Mouse (Mus musculus) monocyte, adult 2 months (primary cell): ENCODE results near the gene Ssh1.

ENCODE experiments used
- DNase-seq, 2 experiments: peaks; one replicate each; pipeline ENCODE4 v3.0.0; 2022; ENCODE audit warnings: low spot score in 2 of 2, low read depth in 1 of 2

Gene Ssh1

DNA sequence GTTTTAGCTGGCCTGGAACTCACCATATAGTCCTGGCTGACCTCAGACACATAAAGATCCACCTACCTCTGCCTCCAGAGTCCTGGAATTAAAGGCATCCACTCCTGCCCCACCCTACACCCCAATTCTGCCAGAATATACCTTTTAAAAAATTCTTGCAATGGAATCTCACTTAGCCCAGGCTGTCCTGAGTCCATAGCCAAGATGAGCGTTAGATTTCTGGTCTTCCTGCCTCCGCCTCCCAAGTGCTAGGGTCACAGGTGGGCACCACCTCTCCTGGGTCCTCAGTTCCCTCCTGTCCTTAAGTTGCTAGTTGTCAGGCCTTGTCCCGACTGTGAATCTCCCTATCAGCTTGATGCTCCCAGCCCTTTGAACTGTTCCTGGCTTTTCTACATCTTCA, 61.4 kb downstream of the Ssh1 start:
- DNase-seq = no peak

GRCm38 (mm10) chr5:113930648-113931609, 62.8 kb downstream of the Ssh1 start:
- DNase-seq = peak; percentile 51 to 57

GRCm38 (mm10) chr5:113929950-113930647, 63.6 kb downstream of the Ssh1 start:
- DNase-seq = no peak

DNA sequence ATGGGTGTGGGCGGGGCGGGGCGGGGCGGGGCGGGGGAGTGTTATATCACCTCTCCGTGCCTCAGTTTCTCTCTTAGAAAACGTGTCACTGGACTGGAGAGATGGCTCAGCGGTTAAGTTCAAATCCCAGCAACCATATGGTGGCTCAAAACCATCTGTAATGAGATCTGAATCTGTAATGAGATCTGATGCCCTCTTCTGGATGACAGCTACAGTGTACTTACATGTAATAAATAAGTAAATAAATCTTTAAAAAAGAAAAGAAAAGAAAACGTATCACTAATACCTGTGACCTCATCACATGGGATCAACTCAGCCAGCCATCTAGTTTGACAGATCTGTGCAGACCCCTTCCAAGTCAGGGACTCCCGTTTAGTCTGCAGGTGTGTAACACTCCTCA, 64.2 kb downstream of the Ssh1 start:
- no peak for DNase-seq

GRCm38 (mm10) chr5:113924608-113925007, 69.1 kb downstream of the Ssh1 start:
- no peak for DNase-seq

- DNase-seq = no peak
Measured at GRCm38 (mm10) chr5:113921310-113922166, 72.2 kb downstream of the Ssh1 start.

DNA sequence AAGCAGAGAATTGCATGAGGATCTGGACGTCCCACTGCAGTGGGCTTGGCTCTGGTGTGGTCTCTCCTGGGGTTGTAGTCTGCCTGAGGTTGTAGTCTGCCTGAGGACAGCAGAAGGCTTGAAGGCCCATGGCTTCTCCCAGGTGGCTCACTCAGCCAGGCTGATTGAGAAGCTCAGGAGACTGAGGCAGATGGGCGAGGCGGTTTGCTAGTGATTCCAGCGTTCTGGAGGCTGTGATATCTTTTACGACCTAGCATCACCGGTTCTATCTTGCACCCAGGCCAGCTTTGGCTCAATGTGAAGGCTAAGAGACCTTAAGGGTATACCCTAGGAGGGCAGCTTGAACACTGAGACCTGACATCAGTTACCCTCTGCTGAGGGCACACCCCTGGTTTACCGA, 74.6 kb downstream of the Ssh1 start:
- no peak for DNase-seq

- DNase-seq = peak; percentile 45 to 68
Measured at GRCm38 (mm10) chr5:113918654-113919053, 75.0 kb downstream of the Ssh1 start.

- no peak for DNase-seq
Measured at GRCm38 (mm10) chr5:113910705-113911104, 83.0 kb downstream of the Ssh1 start.

DNA sequence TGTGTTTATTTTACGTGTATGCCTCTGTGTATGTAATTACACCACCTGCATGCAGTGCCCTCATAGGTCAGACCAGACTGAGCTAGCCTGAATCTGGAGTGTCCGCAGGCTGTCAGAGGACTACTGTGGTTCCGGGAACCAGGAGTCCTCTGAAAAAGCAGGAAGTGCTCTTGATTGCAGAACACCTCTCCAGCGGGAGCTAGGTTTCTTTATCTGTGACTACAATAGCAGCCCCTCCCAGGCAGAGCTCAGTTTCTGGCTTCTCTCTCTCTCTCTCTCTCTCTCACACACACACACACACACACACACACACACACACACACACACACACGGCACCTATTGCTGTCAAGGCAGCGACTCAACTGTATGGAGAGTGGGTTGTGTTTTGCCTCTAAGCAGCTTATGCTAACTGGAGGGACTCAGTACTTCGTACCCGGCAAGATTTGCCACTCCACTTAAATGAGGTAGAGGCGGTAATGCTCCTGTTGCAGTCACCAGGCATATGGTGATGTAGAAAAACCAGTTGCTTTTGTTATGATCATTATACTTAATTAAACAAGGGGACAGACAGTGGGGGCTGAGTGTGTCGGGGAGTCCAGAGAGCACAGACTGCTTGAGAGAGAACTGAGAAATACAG, 83.5 kb downstream of the Ssh1 start:
- no peak for DNase-seq

- peak; percentile 99 for DNase-seq
Measured at GRCm38 (mm10) chr5:113908592-113909441, 84.9 kb downstream of the Ssh1 start, which contains the start of gene Coro1c. Coro1c (minus strand) TSS chr5:113908758.

GRCm38 (mm10) chr5:113907786-113908567, 85.7 kb downstream of the Ssh1 start:
- peak; percentile 71 to 79 for DNase-seq

DNA sequence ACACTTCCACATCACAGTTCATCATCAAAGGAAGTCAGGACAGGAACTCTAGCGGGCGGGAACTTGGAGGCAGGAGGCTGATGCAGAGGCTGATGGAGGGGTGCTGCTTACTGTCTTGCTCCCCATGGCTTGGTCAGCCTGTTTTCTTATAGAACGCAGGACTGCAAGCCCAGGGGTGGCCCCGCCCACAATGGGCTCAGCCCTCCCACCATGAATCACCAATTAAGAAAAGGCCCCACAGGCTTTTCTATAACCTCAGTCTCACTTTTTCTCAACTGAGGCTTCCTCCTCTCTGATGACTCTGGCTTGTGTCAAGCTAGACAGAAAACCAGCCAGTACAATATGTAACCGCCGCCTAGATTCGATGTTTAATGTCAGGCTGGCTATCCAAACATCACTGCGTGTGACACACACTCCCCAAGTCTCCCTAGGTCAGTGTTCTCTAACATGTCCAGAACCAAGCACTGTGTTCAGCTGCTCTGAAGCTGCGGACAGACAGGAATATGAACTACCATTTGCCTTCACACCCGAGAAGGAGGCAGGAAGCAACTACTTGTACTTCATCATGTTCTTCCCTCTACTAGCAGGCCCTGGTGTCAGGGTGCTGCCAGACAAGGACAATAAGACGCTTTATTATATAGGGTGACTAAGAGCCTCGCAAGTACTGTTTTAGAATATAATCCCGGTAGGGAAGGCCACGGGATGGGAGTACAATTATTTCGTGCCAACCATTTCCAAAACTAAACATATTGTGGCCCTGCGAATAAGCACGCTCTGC, 86.5 kb downstream of the Ssh1 start:
- DNase-seq = peak; percentile 41 to 62

- DNase-seq = no peak
Measured at GRCm38 (mm10) chr5:113904987-113905386, 88.7 kb downstream of the Ssh1 start.

DNA sequence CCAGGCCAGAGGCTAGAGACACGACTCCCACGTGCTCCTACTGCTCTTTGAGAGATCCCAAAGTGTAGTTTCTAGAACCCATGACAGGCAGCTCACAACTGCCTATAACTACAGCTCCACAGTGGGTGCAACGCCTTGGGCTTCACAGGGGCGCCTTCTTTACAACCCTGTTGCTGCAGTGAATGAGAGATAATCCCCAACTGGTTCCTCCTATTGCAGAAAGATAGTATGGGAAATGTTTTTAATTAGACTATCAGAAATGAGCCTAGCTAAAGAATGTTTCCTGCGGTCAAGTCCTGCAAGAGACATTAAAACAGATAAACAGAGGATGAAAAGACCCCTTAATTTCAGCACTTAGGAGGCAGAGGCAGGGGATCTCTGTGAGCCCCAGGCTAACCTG, 90.7 kb downstream of the Ssh1 start:
- no peak for DNase-seq

DNA sequence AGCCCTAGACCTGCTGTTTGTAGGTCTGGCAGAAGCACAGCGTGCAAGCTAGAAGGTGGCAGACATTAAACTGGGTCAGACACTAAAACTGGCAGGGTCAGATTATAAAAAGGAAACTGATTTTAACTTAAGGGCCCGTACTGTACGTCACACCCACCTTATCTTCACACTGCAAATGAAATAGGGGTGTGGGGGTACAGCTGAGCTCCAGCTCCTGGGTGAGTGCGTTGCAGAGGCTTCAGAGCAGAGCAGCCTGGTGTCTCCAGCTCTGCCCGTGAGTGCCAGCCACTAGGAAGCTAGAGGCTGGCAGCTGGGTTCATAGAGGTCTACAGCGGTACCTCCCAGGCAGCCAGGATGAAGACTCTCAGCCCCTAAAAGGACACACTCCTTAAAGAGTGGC, 91.7 kb downstream of the Ssh1 start:
- no peak for DNase-seq

DNA sequence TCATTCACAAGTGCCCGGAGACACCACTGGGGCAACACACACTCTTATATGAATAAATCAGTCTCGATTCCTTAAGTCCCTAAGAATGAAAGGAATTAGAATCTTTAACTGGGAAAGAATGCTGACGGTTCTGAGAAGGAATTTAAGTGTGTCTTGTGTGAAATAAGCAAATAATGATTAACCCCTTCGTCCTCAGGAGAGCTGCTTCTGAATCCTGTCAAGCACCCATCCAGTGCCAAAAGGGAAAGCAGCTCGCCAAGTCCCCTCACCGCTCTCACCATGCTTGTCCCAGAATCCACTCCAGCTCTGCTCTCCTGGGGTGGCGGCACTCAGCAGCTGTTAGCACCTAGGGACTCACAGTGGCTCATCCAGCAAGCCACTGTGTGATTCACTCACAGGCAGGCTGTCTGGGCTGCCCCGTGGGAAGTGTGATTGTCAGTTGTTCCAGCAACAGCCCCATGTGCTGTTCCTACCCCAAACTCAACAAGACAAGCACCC, 92.6 kb downstream of the Ssh1 start:
- DNase-seq = no peak

GRCm38 (mm10) chr5:113899543-113899942, 94.2 kb downstream of the Ssh1 start:
- DNase-seq = no peak
